Mouse (Mus musculus) hindbrain, embryonic 11.5 days (tissue): ENCODE measurements around the gene Bricd5. TPM values are rescaled to one million over a fixed set of nuclear protein-coding genes. Genes with fewer than 3 reads are reported as not detected.

Source experiments
- ATAC-seq: fragments of 200-750 bp; cut with Nextera tagmentation; 2 replicates; pipeline ENCODE4 v1.8.0; 2017; ENCODE audit warnings: mild to moderate bottlenecking, moderate TSS enrichment, moderate library complexity; ENCODE audit not compliant: low FRiP score
- DNase-seq: peaks from one replicate; pipeline ENCODE4 v3.0.0-alpha.2; 2015; ENCODE audit warnings: low spot score
- H3K27ac ChIP-seq: fragments of 300-500 bp; sonication (generic); 2 replicates; pipeline ENCODE4 v1.5.1; 2014; ENCODE audit warnings: mild to moderate bottlenecking, low read depth, low read length
- H3K27me3 ChIP-seq: fragments of 300-500 bp; sonication (generic); 2 replicates; pipeline ENCODE4 v1.6.1; 2014; ENCODE audit warnings: mild to moderate bottlenecking, low read length, moderate library complexity, mixed read lengths; ENCODE audit not compliant: control insufficient read depth, insufficient read depth
- H3K36me3 ChIP-seq: fragments of 300-500 bp; sonication (generic); 2 replicates; pipeline ENCODE4 v1.6.1; 2014; ENCODE audit warnings: mild to moderate bottlenecking, low read length, moderate library complexity, mixed read lengths; ENCODE audit not compliant: control insufficient read depth, insufficient read depth
- H3K4me1 ChIP-seq: fragments of 300-500 bp; sonication (generic); replicated peaks from 2 replicates; pipeline ENCODE4 v1.6.1; 2014; ENCODE audit warnings: low read length, mixed read lengths; ENCODE audit not compliant: control insufficient read depth, insufficient read depth
- H3K4me2 ChIP-seq: fragments of 300-500 bp; sonication (generic); replicated peaks from 2 replicates; pipeline ENCODE4 v1.6.1; 2014; ENCODE audit warnings: mild to moderate bottlenecking, low read depth, low read length
- H3K4me3 ChIP-seq: fragments of 300-500 bp; sonication (generic); 2 replicates; pipeline ENCODE4 v1.5.1; 2014; ENCODE audit warnings: low read depth, low read length
- H3K9ac ChIP-seq: fragments of 300-500 bp; sonication (generic); 2 replicates; pipeline ENCODE4 v1.6.1; 2014; ENCODE audit warnings: low read depth, low read length
- H3K9me3 ChIP-seq: fragments of 300-500 bp; sonication (generic); 2 replicates; pipeline ENCODE4 v1.6.1; 2016; ENCODE audit warnings: low read length; ENCODE audit not compliant: control insufficient read depth
- WGBS: fragments of 180-500 bp; shearing (Covaris S2); extraction: QIAGEN DNeasy Blood & Tissue Kit; methylation state at CpG from one replicate; pipeline ENCODE4 v1.1.7; 2014; 5-methylcytosine and 5-hydroxymethylcytosine counted together
- polyA plus RNA-seq: library from polyadenylated mRNA; unstranded; fragments of >200 nt; fragmentation: Nextera tagmentation; extraction: Ambion mirVana; gene quantifications from 2 replicates; pipeline ENCODE4 v1.2.1, GENCODE M21; 2014

Bricd5 gene
- polyA plus RNA-seq, 1 experiment from 2014 or later: 0.86 TPM

DNA sequence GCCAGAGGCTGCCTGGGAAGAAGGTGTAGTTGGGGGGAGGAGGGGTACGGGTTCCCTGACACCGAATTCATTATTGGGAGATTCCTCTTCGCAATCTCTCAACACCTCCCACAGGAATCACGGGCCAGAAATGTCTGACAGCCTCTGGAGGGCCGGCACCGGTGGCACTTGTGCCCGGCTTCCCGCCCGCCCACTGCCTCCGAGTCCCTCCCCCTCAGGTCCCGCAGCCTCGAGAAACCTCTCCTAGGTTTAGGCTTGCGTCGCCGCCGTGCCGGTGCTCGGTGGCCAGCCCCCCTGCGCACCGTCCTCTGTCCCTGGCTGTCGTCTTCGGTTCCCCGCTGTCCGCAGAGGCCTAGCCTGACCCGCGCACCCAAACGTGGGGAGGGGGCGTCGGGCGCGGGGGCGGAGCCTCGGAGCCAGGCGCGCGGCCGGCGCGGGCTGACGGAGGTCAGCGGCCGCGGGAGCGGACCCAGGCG is 14.5 kb downstream of the Bricd5 start, which contains the start of gene Caskin1:
Gene Caskin1, plus strand, starts transcription at position 416 of the 476 bp plus-strand sequence.
- ATAC-seq (peak; percentile 66), DNase-seq (peak; percentile 68)
- peak within 1 kb of the TSS; percentile 91 for H3K4me2 ChIP-seq
- peak within 1 kb of the TSS; percentile 92 for H3K27ac ChIP-seq
- no peaks in the 10 kb centered on the region for H3K36me3 ChIP-seq
- under 1% methylated on average over 39 of the region's 45 CpGs for WGBS
- H3K27me3 ChIP-seq: no peaks in the 10 kb centered on the region
- H3K9me3 ChIP-seq: no peaks in the 10 kb centered on the region
- peaks cover 12% of the 10 kb centered on the region for H3K4me1 ChIP-seq
- peak within 1 kb of the TSS; percentile 71 for H3K9ac ChIP-seq
- H3K4me3 ChIP-seq: peak within 1 kb of the TSS; percentile 75

DNA sequence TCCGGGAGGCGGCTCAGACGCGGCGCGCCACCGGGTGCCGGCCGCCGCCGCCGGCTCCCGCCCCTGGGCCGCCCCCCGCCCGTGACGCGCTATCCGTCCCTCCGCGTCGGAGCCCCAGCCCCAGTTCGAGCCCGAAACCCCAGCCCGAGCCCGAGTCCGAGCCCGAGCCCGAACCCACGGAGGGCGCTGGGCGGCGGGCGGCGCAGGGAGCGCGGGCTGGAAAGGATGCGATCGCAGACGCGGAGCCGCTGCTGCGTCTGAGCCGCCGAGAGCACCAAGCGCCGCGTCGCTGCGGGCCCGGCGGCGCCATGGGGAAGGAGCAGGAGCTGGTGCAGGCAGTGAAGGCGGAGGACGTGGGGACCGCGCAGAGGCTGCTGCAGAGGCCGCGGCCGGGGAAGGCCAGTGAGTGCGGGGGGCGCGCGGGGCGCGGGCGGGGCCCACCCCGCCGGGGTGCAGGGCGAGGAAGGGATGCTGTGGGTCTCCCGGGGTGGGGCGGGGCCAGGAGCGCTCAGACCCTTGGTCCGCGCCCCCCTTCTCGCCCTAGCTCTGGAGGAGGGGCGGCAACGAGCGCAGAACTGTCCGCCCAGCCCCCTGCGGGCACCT is 15.1 kb downstream of the Bricd5 start:
- peak overlapping the region; percentile 92 for H3K27ac ChIP-seq
- no peaks in the 10 kb centered on the region for H3K27me3 ChIP-seq
- peak overlapping the region; percentile 71 for H3K9ac ChIP-seq
- no peaks in the 10 kb centered on the region for H3K36me3 ChIP-seq
- H3K4me2 ChIP-seq: peak overlapping the region; percentile 91
- H3K4me1 ChIP-seq: peaks cover 12% of the 10 kb centered on the region
- under 1% methylated on average over 34 of the region's 81 CpGs for WGBS
- no peaks in the 10 kb centered on the region for H3K9me3 ChIP-seq
- peak overlapping the region; percentile 75 for H3K4me3 ChIP-seq
- ATAC-seq (peak; percentile 79), DNase-seq (peak; percentile 72)

DNA sequence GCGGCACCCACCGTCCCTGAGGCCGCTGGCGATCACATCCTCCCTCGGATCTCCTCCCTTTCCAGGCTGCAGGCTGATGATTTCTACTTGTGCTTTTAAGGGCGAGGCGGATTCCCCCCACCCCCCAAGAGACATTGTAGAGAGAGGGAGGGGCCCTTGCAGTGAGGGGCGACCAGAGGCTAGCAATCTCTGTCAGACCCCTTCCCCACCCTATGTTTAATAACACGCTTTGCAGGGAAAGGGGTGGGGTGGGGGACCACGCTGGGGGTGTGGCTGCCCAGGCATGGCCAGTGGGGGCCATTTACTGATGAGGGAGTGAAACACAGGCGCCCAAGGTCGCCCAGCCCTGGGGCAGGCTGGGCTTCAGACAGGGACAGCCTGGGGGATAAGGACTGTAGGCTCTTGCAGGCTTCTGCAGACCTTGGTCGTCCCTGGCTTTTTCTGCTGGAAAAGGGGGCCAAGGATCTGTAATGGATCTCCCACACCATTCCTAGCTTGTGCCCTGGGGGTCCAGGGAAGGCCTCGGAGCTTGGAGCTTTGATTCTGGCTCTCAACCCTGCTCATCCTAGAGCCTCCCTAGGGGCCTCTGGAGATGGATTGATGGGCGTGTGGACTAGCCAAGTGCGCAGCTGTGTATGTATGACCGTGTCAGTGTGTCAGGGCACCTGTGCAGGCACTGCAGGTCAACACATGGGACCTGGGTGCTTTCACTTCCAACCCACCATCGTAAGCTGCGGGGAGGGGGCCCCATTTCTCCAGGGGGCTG is 15.8 kb downstream of the Bricd5 start:
- WGBS: 16% methylated on average over 16 of the region's 19 CpGs
- Histone ChIP-seq H3K4me3 (peak overlapping the region; percentile 75), H3K36me3 (no peaks in the 10 kb centered on the region), H3K27ac (peak overlapping the region; percentile 92), H3K9me3 (no peaks in the 10 kb centered on the region), H3K4me1 (peaks cover 12% of the 10 kb centered on the region), H3K27me3 (no peaks in the 10 kb centered on the region), H3K9ac (peak overlapping the region; percentile 71), H3K4me2 (peak overlapping the region; percentile 91)
- ATAC-seq: peak; percentile 68
- peak; percentile 58 for DNase-seq

DNA sequence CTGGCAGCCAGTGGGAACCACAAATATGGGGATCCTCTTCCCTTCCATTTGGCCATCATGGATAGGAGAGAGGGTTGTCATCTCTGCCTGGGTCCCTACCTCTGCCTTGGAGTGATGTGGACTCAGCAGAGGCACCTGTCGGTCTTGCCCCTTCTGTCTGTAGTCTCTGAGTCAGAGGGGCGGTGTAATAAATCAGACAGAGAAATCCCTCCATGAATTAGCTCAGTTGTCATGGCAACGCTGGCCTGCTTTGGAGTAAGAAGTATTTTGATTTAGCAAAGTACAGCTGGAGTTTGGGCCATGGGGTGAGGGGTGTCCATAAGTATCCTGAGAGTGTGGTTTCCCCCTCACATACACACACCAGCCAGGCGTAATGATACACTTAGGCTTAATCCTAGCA is 16.7 kb downstream of the Bricd5 start:
- Histone ChIP-seq H3K36me3 (no peaks in the 10 kb centered on the region), H3K4me1 (peaks cover 10% of the 10 kb centered on the region), H3K9me3 (no peaks in the 10 kb centered on the region), H3K4me3 (no peak overlapping the region), H3K27ac (no peak overlapping the region), H3K27me3 (no peaks in the 10 kb centered on the region), H3K4me2 (no peak overlapping the region), H3K9ac (no peak overlapping the region)
- no peak for ATAC-seq
- 77% methylated on average over 4 of the region's 4 CpGs for WGBS
- DNase-seq: peak; percentile 38

DNA sequence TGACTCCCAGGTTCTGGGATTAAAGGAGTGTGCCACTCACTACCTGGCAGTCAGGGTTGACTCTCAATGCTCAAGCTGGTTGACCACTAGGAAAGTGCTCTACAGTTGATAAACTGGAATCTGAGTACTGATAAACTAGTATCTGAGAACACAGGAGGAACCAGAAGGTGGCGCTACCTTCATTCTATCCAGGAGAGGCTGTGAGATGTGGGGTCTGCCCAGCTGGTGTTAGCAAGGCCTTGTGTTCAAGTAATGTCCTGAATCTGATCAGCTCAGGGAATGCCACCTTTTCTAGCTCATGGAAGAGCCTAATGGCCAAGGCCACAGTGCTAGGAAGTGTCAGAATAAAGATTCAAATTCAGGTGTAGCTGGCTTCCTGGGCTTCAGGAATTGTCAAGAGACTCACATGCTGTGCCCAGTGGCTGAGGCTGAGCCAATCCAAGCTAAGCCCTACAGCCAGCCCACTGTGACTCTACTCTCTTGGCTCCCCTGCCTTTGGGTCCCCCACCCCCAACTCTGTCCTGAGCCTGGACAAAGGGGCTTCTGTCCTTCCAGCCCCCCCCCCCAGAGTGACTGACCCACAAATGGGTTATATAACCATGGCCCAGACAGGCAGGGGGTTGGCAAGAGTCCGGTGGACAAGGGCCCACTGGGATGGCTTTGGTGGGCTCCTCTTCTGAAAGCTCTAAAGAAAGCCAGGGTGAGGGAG is 21.1 kb downstream of the Bricd5 start:
- Histone ChIP-seq H3K9ac (no peak overlapping the region), H3K4me1 (peaks cover 2% of the 10 kb centered on the region; the same call in 1 of the 2 replicates), H3K9me3 (no peaks in the 10 kb centered on the region), H3K4me2 (no peak overlapping the region), H3K27ac (no peak overlapping the region), H3K36me3 (no peaks in the 10 kb centered on the region), H3K4me3 (no peak overlapping the region), H3K27me3 (no peaks in the 10 kb centered on the region)
- WGBS: 36% methylated on average over 2 of the region's 2 CpGs
- ATAC-seq: 0 out of 2 replicates have a peak, but pooled peaks have one; percentile 26
- peak; percentile 72 for DNase-seq

DNA sequence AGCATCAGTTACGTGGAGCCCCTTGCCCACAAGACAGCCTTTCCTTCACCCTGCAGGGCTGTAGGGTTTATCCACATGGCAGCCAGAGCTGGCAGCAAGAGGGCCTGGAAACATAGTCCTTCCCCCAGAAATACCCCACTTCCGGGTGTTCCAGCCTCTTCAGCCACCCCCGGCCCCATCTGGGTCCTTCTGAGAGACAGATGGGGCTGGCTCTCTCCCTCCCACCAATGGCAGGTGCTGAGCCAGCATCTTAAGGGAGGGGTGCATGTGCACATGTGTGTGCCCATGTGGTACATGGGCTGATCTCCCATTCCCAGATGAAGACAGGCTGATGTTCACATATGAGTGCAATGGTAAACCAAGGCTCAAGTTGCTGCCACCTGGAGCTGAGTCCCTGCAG is 21.8 kb downstream of the Bricd5 start:
- Histone ChIP-seq H3K27ac (no peak overlapping the region), H3K9me3 (no peaks in the 10 kb centered on the region), H3K9ac (no peak overlapping the region), H3K4me1 (no peaks in the 10 kb centered on the region), H3K4me2 (no peak overlapping the region), H3K27me3 (no peaks in the 10 kb centered on the region), H3K4me3 (no peak overlapping the region), H3K36me3 (no peaks in the 10 kb centered on the region)
- ATAC-seq (no peak), DNase-seq (no peak)
- 82% methylated on average over 3 of the region's 3 CpGs for WGBS

DNA sequence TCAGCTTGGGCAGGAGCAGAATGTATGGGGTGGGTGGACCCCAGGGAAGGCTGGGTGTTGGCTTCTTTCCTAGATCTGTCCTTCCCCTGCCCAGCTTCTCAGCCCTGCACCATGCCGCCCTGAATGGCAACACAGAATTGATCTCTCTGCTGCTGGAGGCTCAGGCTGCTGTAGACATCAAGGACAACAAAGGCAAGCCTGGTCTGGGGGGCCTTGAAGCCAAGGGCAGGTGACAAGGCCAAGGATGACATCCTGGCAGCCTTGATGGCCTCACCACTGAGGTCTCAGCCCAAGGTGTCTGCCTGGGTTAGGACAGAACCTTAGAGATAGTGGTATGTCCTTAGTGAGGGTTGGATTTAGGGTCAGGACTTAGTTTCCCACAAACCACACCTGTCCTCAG is 22.3 kb downstream of the Bricd5 start:
- ATAC-seq (no peak), DNase-seq (no peak)
- Histone ChIP-seq H3K4me2 (no peak overlapping the region), H3K36me3 (no peaks in the 10 kb centered on the region), H3K9me3 (no peaks in the 10 kb centered on the region), H3K27ac (no peak overlapping the region), H3K27me3 (no peaks in the 10 kb centered on the region), H3K9ac (no peak overlapping the region), H3K4me1 (no peaks in the 10 kb centered on the region), H3K4me3 (no peak overlapping the region)
- WGBS: 93% methylated on average over 1 of the region's 1 CpGs

DNA sequence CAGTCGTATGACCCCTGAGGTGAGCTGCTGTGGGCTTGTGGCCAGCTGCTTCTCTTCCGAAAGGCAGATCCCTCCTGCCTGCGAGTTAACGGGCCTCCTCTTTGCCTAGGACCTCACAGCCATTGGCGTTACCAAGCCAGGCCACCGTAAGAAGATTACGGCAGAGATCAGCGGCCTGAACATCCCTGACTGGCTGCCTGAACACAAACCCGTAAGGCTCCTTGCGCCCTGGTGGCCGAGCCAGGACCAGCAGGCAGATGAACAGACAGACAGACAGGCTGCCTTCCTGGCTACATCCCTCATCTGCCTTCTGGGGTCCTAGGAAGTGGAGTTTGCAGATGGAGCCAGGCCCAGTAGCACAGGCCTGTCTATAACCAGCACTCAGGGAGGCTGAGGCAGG is 28.5 kb downstream of the Bricd5 start:
- Histone ChIP-seq H3K4me3 (no peak overlapping the region), H3K4me1 (no peaks in the 10 kb centered on the region), H3K9me3 (no peaks in the 10 kb centered on the region), H3K27ac (no peak overlapping the region), H3K9ac (no peak overlapping the region), H3K4me2 (no peak overlapping the region), H3K27me3 (no peaks in the 10 kb centered on the region), H3K36me3 (no peaks in the 10 kb centered on the region)
- ATAC-seq (no peak), DNase-seq (no peak)
- WGBS: 49% methylated on average over 11 of the region's 11 CpGs
